Mouse (Mus musculus): ENCODE measurements around the gene Gm853.

DNA sequence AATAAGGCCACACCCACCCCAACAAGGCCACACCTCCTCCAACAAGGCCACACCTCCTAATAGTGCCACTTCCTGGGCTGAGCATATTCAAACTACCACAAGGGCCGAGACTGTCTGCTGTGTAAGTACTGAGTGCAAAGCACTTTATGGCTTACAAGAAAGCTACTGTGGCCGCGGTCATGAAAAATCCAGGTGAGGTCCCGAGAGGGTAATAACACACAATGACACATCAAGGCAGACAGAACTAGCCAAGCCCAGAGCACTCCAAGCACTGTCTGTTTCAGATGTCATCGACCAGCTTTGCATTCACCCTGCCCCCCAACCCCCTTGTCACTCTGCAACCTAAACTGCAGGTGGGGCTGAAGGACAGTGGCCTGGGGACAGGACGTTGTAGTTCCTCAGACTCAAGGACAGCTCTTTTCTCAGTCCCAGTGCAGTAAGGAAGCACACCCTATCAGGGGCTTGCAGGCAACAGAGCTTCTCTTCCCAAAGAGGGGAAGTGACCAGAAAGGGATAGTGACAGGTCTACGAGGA lies 29.0 kb upstream of the Gm853 start:
- no peak for TF ChIP-seq CTCF (IDR thresholded peaks at IDR 0.05; ENCODE audit: low read depth)
- TF ChIP-seq EP300 (IDR thresholded peaks at IDR 0.05; ENCODE audit: low read depth), result no peak
